Mouse (Mus musculus) megakaryocyte, embryonic 14.5 days (primary cell): ENCODE measurements around the gene Ranbp17. TPM values are rescaled to one million over a fixed set of nuclear protein-coding genes. Genes with fewer than 3 reads are reported as not detected.
A peak's percentile ranks its signal among the peaks of the same experiment; 100 is the strongest.

Experiments used
- H3K27me3 ChIP-seq: replicated peaks from 2 replicates; pipeline ENCODE3; 2012; ENCODE audit warnings: inconsistent platforms
- H3K36me3 ChIP-seq: replicated peaks from 2 replicates; pipeline ENCODE3; 2012; ENCODE audit warnings: low read length, inconsistent platforms, mixed read lengths
- H3K4me1 ChIP-seq: 2 replicates; pipeline ENCODE4 v1.6.1; 2012; ENCODE audit warnings: inconsistent platforms
- H3K4me3 ChIP-seq: replicated peaks from 2 replicates; pipeline ENCODE3; 2012; ENCODE audit warnings: moderate library complexity, mild to moderate bottlenecking, inconsistent platforms
- H3K9me3 ChIP-seq: 2 replicates; pipeline ENCODE4 v1.6.1; 2012; ENCODE audit warnings: inconsistent platforms
- FLI1 ChIP-seq: IDR thresholded peaks from 2 replicates; pipeline ENCODE4 v1.6.1; 2012; ENCODE audit warnings: low read length, inconsistent platforms, mixed read lengths
- GATA1 ChIP-seq: IDR thresholded peaks from 3 replicates; pipeline ENCODE4 v1.6.1; 2012; ENCODE audit warnings: mixed read lengths, low read length, inconsistent platforms, borderline replicate concordance
- polyA plus RNA-seq: library from polyadenylated mRNA; stranded (reverse); fragments of >175 nt; gene quantifications from 2 replicates; pipeline ENCODE4 v1.2.3, GENCODE M21; 2012; ENCODE audit warnings: low replicate concordance; ENCODE audit not compliant: insufficient read depth

Gene Ranbp17
- 0.16 TPM in 1 of 2 replicates, not detected in the other for polyA plus RNA-seq

DNA sequence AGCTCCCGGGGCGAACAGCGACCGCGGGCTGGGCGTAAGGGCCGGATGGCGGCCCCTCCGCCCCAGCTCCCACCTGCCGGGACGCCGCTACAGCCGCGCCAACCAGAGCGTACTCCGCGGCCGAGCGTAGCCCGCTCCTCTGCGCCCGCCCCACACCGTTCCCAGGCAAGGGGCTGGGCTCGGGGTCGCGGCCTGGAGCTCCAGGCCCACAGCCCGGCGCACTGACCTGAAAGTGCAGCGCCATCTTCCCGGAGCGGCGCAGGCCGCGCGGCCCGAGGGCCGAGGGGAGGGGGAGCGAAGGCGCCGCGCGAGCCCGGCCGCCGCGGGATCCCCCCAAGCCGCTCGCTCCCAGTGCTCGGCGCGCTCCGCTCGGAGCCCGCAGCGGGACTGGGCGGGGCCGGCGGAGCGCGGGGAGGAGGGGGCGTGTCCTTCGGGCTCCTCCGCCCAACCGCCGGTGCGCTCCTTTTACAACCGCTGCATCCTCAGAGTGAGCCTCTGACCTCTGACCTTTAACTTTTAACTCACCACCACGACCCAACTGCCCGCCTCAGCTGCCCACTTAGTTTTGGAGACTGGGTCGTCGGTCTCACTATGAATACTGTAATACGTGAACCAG lies at the start of gene Ranbp17:
Gene Ranbp17 (minus strand): TSS at position 371 of the 616 bp plus-strand sequence.
- Histone ChIP-seq H3K36me3 (no peaks in the 10 kb centered on the region), H3K4me1 (peaks cover 14% of the 10 kb centered on the region), H3K27me3 (peaks cover 26% of the 10 kb centered on the region), H3K9me3 (no peaks in the 10 kb centered on the region), H3K4me3 (peak within 1 kb of the TSS; percentile 93)
- TF ChIP-seq FLI1 (no peak), GATA1 (no peak)

GRCm38 (mm10) chr11:33554123-33554522 lies 40.6 kb upstream of the Ranbp17 start:
- H3K4me1 ChIP-seq: no peaks in the 10 kb centered on the region
- H3K9me3 ChIP-seq: no peaks in the 10 kb centered on the region

GRCm38 (mm10) chr11:33550861-33551560 lies 37.5 kb upstream of the Ranbp17 start:
- no peak overlapping the region for H3K4me3 ChIP-seq
- H3K36me3 ChIP-seq: no peaks in the 10 kb centered on the region
- H3K4me1 ChIP-seq: no peaks in the 10 kb centered on the region
- TF ChIP-seq GATA1 (no peak), FLI1 (no peak)
- H3K27me3 ChIP-seq: no peaks in the 10 kb centered on the region
- no peaks in the 10 kb centered on the region for H3K9me3 ChIP-seq

More at GRCm38 (mm10) chr11:33554123-33554522, 40.6 kb upstream of the Ranbp17 start:
- Histone ChIP-seq H3K4me3 (no peak overlapping the region), H3K27me3 (peaks cover 2% of the 10 kb centered on the region), H3K36me3 (no peaks in the 10 kb centered on the region)
- TF ChIP-seq FLI1: no peak
- no peak for TF ChIP-seq GATA1

DNA sequence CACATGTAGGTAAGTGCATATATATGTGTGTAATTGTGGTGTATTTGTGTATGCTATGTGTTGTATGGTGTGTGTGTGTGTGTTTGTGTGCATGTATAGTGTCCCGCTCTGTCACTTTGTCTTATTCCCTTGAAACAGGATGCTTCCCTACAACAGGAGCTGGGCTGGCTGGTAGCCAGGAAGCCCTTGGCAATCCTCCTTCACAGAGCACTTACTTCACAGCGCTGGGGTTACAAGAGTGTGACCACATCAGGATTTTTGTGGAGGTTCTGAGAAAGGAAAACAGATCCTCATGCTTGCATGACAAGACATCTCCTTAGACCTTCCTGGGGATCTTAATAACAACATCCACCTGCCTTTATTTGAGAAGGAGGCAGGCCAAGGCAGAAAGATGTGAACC lies 33.8 kb upstream of the Ranbp17 start:
- H3K27me3 ChIP-seq: no peaks in the 10 kb centered on the region
- TF ChIP-seq FLI1 (no peak), GATA1 (no peak)
- no peaks in the 10 kb centered on the region for H3K4me1 ChIP-seq
- no peaks in the 10 kb centered on the region for H3K36me3 ChIP-seq
- no peak overlapping the region for H3K4me3 ChIP-seq
- H3K9me3 ChIP-seq: no peaks in the 10 kb centered on the region

- TF ChIP-seq FLI1 (no peak), GATA1 (no peak)
- Histone ChIP-seq H3K36me3 (no peaks in the 10 kb centered on the region), H3K4me3 (no peak overlapping the region), H3K4me1 (no peaks in the 10 kb centered on the region), H3K27me3 (no peaks in the 10 kb centered on the region), H3K9me3 (no peaks in the 10 kb centered on the region)
These were observed 31.4 kb upstream of the Ranbp17 start for GRCm38 (mm10) chr11:33544945-33545344.

GRCm38 (mm10) chr11:33544121-33544520 lies 30.6 kb upstream of the Ranbp17 start:
- no peaks in the 10 kb centered on the region for H3K36me3 ChIP-seq
- H3K27me3 ChIP-seq: no peaks in the 10 kb centered on the region
- TF ChIP-seq FLI1 (no peak), GATA1 (no peak)
- no peaks in the 10 kb centered on the region for H3K9me3 ChIP-seq
- H3K4me1 ChIP-seq: no peaks in the 10 kb centered on the region
- H3K4me3 ChIP-seq: no peak overlapping the region

DNA sequence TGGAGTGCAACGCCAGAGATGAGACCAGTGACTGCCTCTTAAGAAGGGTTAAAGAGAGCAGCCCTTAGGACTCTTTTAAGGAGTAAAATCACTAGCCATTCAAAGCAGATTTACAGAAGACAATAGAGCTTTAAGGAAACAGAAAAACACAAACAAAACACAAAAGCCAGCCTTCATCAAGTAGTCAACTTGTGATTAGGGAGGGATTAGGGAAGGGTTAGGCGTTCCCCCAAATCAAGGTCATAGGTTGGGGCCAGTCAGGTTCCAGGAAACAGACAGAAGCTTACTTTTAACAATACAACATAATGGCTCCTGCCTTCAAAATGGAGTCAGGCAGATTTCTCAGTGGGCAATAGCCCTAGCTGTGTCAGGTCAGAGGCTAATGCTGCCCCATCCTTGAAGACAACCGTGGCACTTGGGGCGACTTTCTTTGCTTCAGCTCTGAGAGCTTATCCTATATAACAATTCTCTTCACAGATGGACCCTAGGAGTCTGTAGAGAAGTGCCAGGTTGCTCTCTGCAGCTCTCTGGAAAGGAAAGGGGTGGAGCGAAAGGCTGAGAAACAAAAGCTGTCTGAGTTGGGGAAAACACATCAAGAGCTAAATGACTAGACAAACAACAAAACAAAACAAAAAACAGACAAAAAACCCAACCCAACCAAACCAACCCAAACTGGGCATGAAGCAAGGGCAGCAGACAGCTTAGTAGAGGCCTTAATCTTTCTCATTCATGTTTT lies 24.0 kb upstream of the Ranbp17 start:
- H3K4me1 ChIP-seq: no peaks in the 10 kb centered on the region
- H3K36me3 ChIP-seq: no peaks in the 10 kb centered on the region
- TF ChIP-seq GATA1 (no peak), FLI1 (no peak)
- no peaks in the 10 kb centered on the region for H3K9me3 ChIP-seq
- no peak overlapping the region for H3K4me3 ChIP-seq
- no peaks in the 10 kb centered on the region for H3K27me3 ChIP-seq

GRCm38 (mm10) chr11:33536636-33537035 lies 23.1 kb upstream of the Ranbp17 start:
- no peaks in the 10 kb centered on the region for H3K27me3 ChIP-seq
- TF ChIP-seq FLI1 (no peak), GATA1 (no peak)
- no peaks in the 10 kb centered on the region for H3K4me1 ChIP-seq
- no peaks in the 10 kb centered on the region for H3K9me3 ChIP-seq
- no peaks in the 10 kb centered on the region for H3K36me3 ChIP-seq
- H3K4me3 ChIP-seq: no peak overlapping the region

DNA sequence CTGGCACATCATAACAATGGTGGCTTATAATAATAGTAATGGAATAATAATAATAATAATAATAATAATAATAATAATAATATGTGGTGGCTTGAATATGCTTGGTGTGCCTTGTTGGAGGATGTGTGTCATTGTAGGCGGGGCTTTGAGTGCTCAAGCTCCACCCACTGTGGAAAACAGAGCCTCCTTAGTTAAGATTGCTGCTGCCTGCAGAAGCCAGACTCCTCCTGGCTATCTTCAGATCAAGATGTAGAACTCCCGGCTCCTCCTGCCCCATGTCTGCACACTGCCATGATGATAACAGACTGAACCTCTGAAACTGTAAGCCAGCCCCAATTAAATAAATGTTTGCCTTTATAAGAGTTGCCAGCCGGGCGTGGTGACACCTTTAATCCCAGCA lies 21.0 kb upstream of the Ranbp17 start:
- no peaks in the 10 kb centered on the region for H3K9me3 ChIP-seq
- no peaks in the 10 kb centered on the region for H3K36me3 ChIP-seq
- no peaks in the 10 kb centered on the region for H3K4me1 ChIP-seq
- no peak overlapping the region for H3K4me3 ChIP-seq
- TF ChIP-seq FLI1 (no peak), GATA1 (no peak)
- no peaks in the 10 kb centered on the region for H3K27me3 ChIP-seq

DNA sequence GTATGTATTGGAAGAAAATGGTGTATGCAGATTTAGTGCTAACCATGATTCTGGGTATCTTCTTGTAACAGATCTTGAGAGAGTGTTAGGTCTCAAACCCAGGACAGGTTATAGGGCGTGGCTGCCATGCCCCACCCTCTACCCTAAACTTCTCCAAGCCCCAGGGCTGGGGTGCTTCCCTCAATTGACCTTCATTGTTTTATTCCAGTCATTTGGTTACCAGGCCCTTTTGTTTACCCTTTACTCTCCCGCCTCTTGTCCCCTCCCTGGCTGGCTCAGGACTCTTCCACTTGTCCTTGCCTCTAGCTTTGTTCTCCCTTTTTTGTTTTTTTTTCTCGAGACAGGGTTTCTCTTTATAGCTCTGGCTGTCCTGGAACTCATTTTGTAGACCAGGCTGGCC lies 20.0 kb upstream of the Ranbp17 start:
- H3K36me3 ChIP-seq: no peaks in the 10 kb centered on the region
- TF ChIP-seq FLI1: no peak
- no peak for TF ChIP-seq GATA1
- H3K9me3 ChIP-seq: no peaks in the 10 kb centered on the region
- H3K4me3 ChIP-seq: no peak overlapping the region
- no peaks in the 10 kb centered on the region for H3K4me1 ChIP-seq
- H3K27me3 ChIP-seq: no peaks in the 10 kb centered on the region
